Mouse (Mus musculus): ENCODE data around the gene Slc47a2. TPM values are rescaled to one million over a fixed set of nuclear protein-coding genes. Genes with fewer than 3 reads are reported as not detected.

The Slc47a2 gene
- total RNA-seq, 2 experiments from 2014 or later: not detected

Other genes starting within 250 kb of the Slc47a2 start
- 1 to 10 TPM in 1 of 2 experiments, under 1 TPM in 1; 0.44 to 1.0 TPM for gene Tnfrsf13b, start 216.1 kb downstream of the Slc47a2 start, total RNA-seq (2021)
- gene Usp22, start 167.8 kb downstream of the Slc47a2 start, total RNA-seq (2021): 10 to 100 TPM; 28.1 to 30.6 TPM
- gene Aldh3a1, start 135.3 kb downstream of the Slc47a2 start, total RNA-seq (2021): 1 to 10 TPM in 1 of 2 experiments, under 1 TPM in 1; 0.87 to 1.8 TPM
- 10 to 100 TPM; 30.6 to 35.2 TPM for gene Aldh3a2, start 75.4 kb downstream of the Slc47a2 start, total RNA-seq (2021)
- gene Slc47a1, start 35.5 kb upstream of the Slc47a2 start, total RNA-seq (2021): 10 to 100 TPM; 29.3 to 30.4 TPM
- under 1 TPM; 0.26 to 0.53 TPM for gene Rnf112, start 111.3 kb upstream of the Slc47a2 start, total RNA-seq (2021)
- 10 to 100 TPM; 43.3 to 50.0 TPM for gene Mfap4, start 142.6 kb upstream of the Slc47a2 start, total RNA-seq (2021)
- gene Mapk7, start 151.5 kb upstream of the Slc47a2 start, total RNA-seq (2021): 1 to 10 TPM; 6.0 to 7.7 TPM
- gene B9d1, start 162.3 kb upstream of the Slc47a2 start, total RNA-seq (2021): 10 to 100 TPM in 1 of 2 experiments, 1 to 10 TPM in 1; 8.4 to 10.4 TPM
- gene Epn2, start 236.8 kb upstream of the Slc47a2 start, total RNA-seq (2021): 10 to 100 TPM; 23.7 to 27.0 TPM